Mouse (Mus musculus) effector memory CD4-positive, alpha-beta T cell, adult 5 months (primary cell): Measurements from ENCODE around the gene Ly6g5b. TPM values are rescaled to one million over a fixed set of nuclear protein-coding genes. Genes with fewer than 3 reads are reported as not detected.

ENCODE experiments used
- polyA plus RNA-seq: library from polyadenylated mRNA; unstranded; fragments of 100-300 nt; shearing (Covaris generic); gene quantifications from one replicate; pipeline ENCODE4 v1.2.1, GENCODE M21; 2017

The Ly6g5b gene
- polyA plus RNA-seq, 1 experiment from 2014 or later = 2.1 TPM

Other genes with a start within 250 kb of the Ly6g5b start
- gene Zbtb12, start 235.9 kb downstream of the Ly6g5b start, polyA plus RNA-seq = 0.21 TPM
- gene Gm20547, start 233.4 kb downstream of the Ly6g5b start, polyA plus RNA-seq = not detected
- 1.2 TPM for gene C2, start 217.2 kb downstream of the Ly6g5b start, polyA plus RNA-seq
- gene Ehmt2, start 217.0 kb downstream of the Ly6g5b start, polyA plus RNA-seq = 57.8 TPM
- not detected for gene Slc44a4, start 201.0 kb downstream of the Ly6g5b start, polyA plus RNA-seq
- 74.6 TPM for gene Neu1, start 184.2 kb downstream of the Ly6g5b start, polyA plus RNA-seq
- 2,452 TPM for gene Hspa1b, start 156.2 kb downstream of the Ly6g5b start, polyA plus RNA-seq
- gene Gm20481, start 145.5 kb downstream of the Ly6g5b start, polyA plus RNA-seq = 125 TPM
- gene Hspa1a, start 143.3 kb downstream of the Ly6g5b start, polyA plus RNA-seq = 1,550 TPM
- gene Hspa1l, start 142.7 kb downstream of the Ly6g5b start, polyA plus RNA-seq = not detected
- 47.6 TPM for gene Lsm2, start 133.6 kb downstream of the Ly6g5b start, polyA plus RNA-seq
- 182 TPM for gene Vars, start 114.4 kb downstream of the Ly6g5b start, polyA plus RNA-seq
- 0.10 TPM for gene Vwa7, start 98.8 kb downstream of the Ly6g5b start, polyA plus RNA-seq
- not detected for gene Sapcd1, start 87.4 kb downstream of the Ly6g5b start, polyA plus RNA-seq
- 2.2 TPM for gene Msh5, start 68.7 kb downstream of the Ly6g5b start, polyA plus RNA-seq
- gene Clic1, start 65.5 kb downstream of the Ly6g5b start, polyA plus RNA-seq = 305 TPM
- gene Ddah2, start 56.4 kb downstream of the Ly6g5b start, polyA plus RNA-seq = 1.00 TPM
- gene Ly6g6c, start 50.0 kb downstream of the Ly6g5b start, polyA plus RNA-seq = not detected
- not detected for gene Mpig6b, start 49.2 kb downstream of the Ly6g5b start, polyA plus RNA-seq
- gene Ly6g6e, start 38.5 kb downstream of the Ly6g5b start, polyA plus RNA-seq = not detected
- gene Ly6g6d, start 37.4 kb downstream of the Ly6g5b start, polyA plus RNA-seq = not detected
- gene Ly6g6f, start 29.8 kb downstream of the Ly6g5b start, polyA plus RNA-seq = not detected
- 88.6 TPM for gene Abhd16a, start 26.2 kb downstream of the Ly6g5b start, polyA plus RNA-seq
- not detected for gene Ly6g5c, start 7.1 kb downstream of the Ly6g5b start, polyA plus RNA-seq
- 43.9 TPM for gene Gpank1, start 6.0 kb upstream of the Ly6g5b start, polyA plus RNA-seq
- gene Csnk2b, start 6.6 kb upstream of the Ly6g5b start, polyA plus RNA-seq = 190 TPM
- 0.75 TPM for gene D17H6S53E, start 10.9 kb upstream of the Ly6g5b start, polyA plus RNA-seq
- gene Apom, start 16.6 kb upstream of the Ly6g5b start, polyA plus RNA-seq = not detected
- 75.1 TPM for gene Bag6, start 19.8 kb upstream of the Ly6g5b start, polyA plus RNA-seq
- gene Prrc2a, start 49.5 kb upstream of the Ly6g5b start, polyA plus RNA-seq = 38.6 TPM
- not detected for gene Aif1, start 60.6 kb upstream of the Ly6g5b start, polyA plus RNA-seq
- 1.6 TPM for gene Lst1, start 73.0 kb upstream of the Ly6g5b start, polyA plus RNA-seq
- gene Ltb, start 79.0 kb upstream of the Ly6g5b start, polyA plus RNA-seq = 849 TPM
- 107 TPM for gene Tnf, start 86.6 kb upstream of the Ly6g5b start, polyA plus RNA-seq
- 42.5 TPM for gene Lta, start 89.9 kb upstream of the Ly6g5b start, polyA plus RNA-seq
- gene Gm16181, start 105.4 kb upstream of the Ly6g5b start, polyA plus RNA-seq = not detected
- 4.8 TPM for gene Atp6v1g2, start 118.2 kb upstream of the Ly6g5b start, polyA plus RNA-seq
- gene Nfkbil1, start 120.4 kb upstream of the Ly6g5b start, polyA plus RNA-seq = 18.7 TPM
- gene Ddx39b, start 126.3 kb upstream of the Ly6g5b start, polyA plus RNA-seq = 170 TPM
- gene H2-D1, start 147.3 kb upstream of the Ly6g5b start, polyA plus RNA-seq = 6,438 TPM
- 0.26 TPM for gene H2-Q1, start 205.0 kb upstream of the Ly6g5b start, polyA plus RNA-seq
- 47.9 TPM for gene H2-Q2, start 226.8 kb upstream of the Ly6g5b start, polyA plus RNA-seq